Mouse (Mus musculus) stomach, postnatal 0 days (tissue): Measurements from ENCODE around the gene Ddx46.

Source experiments
- CTCF ChIP-seq: IDR thresholded peaks from 2 replicates; pipeline ENCODE4 v1.5.1; 2016; ENCODE audit warnings: antibody characterized with exemption, low read depth, mild to moderate bottlenecking, moderate library complexity
- EP300 ChIP-seq: optimal IDR thresholded peaks from 2 replicates; pipeline ENCODE3; 2016; ENCODE audit warnings: antibody characterized with exemption

- TF ChIP-seq CTCF (no peak), EP300 (no peak)
Observed at GRCm38 (mm10) chr13:55683581-55683980, 48.8 kb downstream of the Ddx46 start.
